Mouse (Mus musculus) heart, postnatal 0 days (tissue): ENCODE measurements around the gene Rnf185. TPM values are rescaled to one million over a fixed set of nuclear protein-coding genes. Genes with fewer than 3 reads are reported as not detected.

ENCODE experiments used
- ATAC-seq: fragments of 200-750 bp; cut with Nextera tagmentation; 2 replicates; pipeline ENCODE4 v1.8.0; 2017; ENCODE audit warnings: low read depth, moderate number of reproducible peaks, moderate library complexity; ENCODE audit not compliant: insufficient read depth
- DNase-seq: peaks from one replicate; pipeline ENCODE4 v3.0.0-alpha.2; 2016; ENCODE audit warnings: low spot score
- H3K27ac ChIP-seq: fragments of 300-500 bp; sonication (generic); 2 replicates; pipeline ENCODE4 v1.5.1; 2014; ENCODE audit warnings: low read depth, mild to moderate bottlenecking
- H3K27me3 ChIP-seq: fragments of 300-500 bp; sonication (generic); 2 replicates; pipeline ENCODE4 v1.6.1; 2014; ENCODE audit warnings: low read length, mixed read lengths; ENCODE audit not compliant: control insufficient read depth, insufficient read depth
- H3K36me3 ChIP-seq: fragments of 300-500 bp; sonication (generic); replicated peaks from 2 replicates; pipeline ENCODE4 v1.6.1; 2014; ENCODE audit warnings: low read length, mixed read lengths; ENCODE audit not compliant: control insufficient read depth, insufficient read depth
- H3K4me1 ChIP-seq: fragments of 300-500 bp; sonication (generic); 2 replicates; pipeline ENCODE4 v1.6.1; 2014; ENCODE audit warnings: antibody characterized with exemption; ENCODE audit not compliant: control insufficient read depth, insufficient read depth
- H3K4me2 ChIP-seq: fragments of 300-500 bp; sonication (generic); 2 replicates; pipeline ENCODE4 v1.6.1; 2014; ENCODE audit warnings: low read depth, mild to moderate bottlenecking, low read length, moderate library complexity
- H3K4me3 ChIP-seq: fragments of 300-500 bp; sonication (generic); 2 replicates; pipeline ENCODE4 v1.5.1; 2014; ENCODE audit warnings: low read depth, low read length
- H3K9ac ChIP-seq: fragments of 300-500 bp; sonication (generic); replicated peaks from 2 replicates; pipeline ENCODE4 v1.6.1; 2014; ENCODE audit warnings: low read depth, low read length, mixed read lengths
- H3K9me3 ChIP-seq: fragments of 300-500 bp; sonication (generic); replicated peaks from 2 replicates; pipeline ENCODE4 v1.6.1; 2016; ENCODE audit warnings: low read length; ENCODE audit not compliant: control insufficient read depth
- CTCF ChIP-seq: IDR thresholded peaks from 2 replicates; pipeline ENCODE4 v1.5.1; 2016; ENCODE audit warnings: antibody characterized with exemption, control low read depth, low read depth
- EP300 ChIP-seq: IDR thresholded peaks from 2 replicates; pipeline ENCODE4 v1.6.1; 2016; ENCODE audit warnings: antibody characterized with exemption, low read depth
- WGBS: fragments of 180-500 bp; shearing (Covaris S2); extraction: QIAGEN DNeasy Blood & Tissue Kit; methylation state at CpG from one replicate; pipeline ENCODE4 v1.1.7; 2014; 5-methylcytosine and 5-hydroxymethylcytosine counted together
- polyA plus RNA-seq: library from polyadenylated mRNA; unstranded; fragments of >200 nt; fragmentation: Nextera tagmentation; extraction: Ambion mirVana; gene quantifications from 2 replicates; pipeline ENCODE4 v1.2.1, GENCODE M21; 2015
- total RNA-seq: library from RNA; depleted of rRNA; stranded (reverse); fragments of >200 nt; gene quantifications from 2 replicates; pipeline ENCODE4 v1.2.3, GENCODE M21; 2014; ENCODE audit warnings: low replicate concordance

Gene Rnf185
- total and polyA plus RNA-seq, 2 experiments from 2014 or later: 23.6 to 41.2 TPM

- Histone ChIP-seq H3K4me3 (no peak overlapping the region), H3K27me3 (no peaks in the 10 kb centered on the region), H3K4me1 (no peaks in the 10 kb centered on the region), H3K4me2 (no peak overlapping the region), H3K27ac (no peak overlapping the region), H3K9ac (no peak overlapping the region), H3K9me3 (no peaks in the 10 kb centered on the region), H3K36me3 (no peaks in the 10 kb centered on the region)
- no peak for TF ChIP-seq EP300
- peak; percentile 94 for TF ChIP-seq CTCF
- ATAC-seq (peak; percentile 86), DNase-seq (peak; percentile 88)
- 18% methylated on average over 1 of the region's 1 CpGs for WGBS
Observed at GRCm38 (mm10) chr11:3472484-3472883, 20.3 kb upstream of the Rnf185 start.

GRCm38 (mm10) chr11:3471448-3471850 is 19.3 kb upstream of the Rnf185 start:
- no peak overlapping the region for H3K9ac ChIP-seq
- ATAC-seq: no peak
- H3K4me3 ChIP-seq: no peak overlapping the region
- H3K36me3 ChIP-seq: no peaks in the 10 kb centered on the region
- 24% methylated on average over 11 of the region's 11 CpGs for WGBS
- no peaks in the 10 kb centered on the region for H3K4me1 ChIP-seq
- no peaks in the 10 kb centered on the region for H3K27me3 ChIP-seq
- no peaks in the 10 kb centered on the region for H3K9me3 ChIP-seq
- no peak for DNase-seq
- H3K4me2 ChIP-seq: no peak overlapping the region
- H3K27ac ChIP-seq: no peak overlapping the region
- TF ChIP-seq EP300: no peak
- TF ChIP-seq CTCF: no peak

DNA sequence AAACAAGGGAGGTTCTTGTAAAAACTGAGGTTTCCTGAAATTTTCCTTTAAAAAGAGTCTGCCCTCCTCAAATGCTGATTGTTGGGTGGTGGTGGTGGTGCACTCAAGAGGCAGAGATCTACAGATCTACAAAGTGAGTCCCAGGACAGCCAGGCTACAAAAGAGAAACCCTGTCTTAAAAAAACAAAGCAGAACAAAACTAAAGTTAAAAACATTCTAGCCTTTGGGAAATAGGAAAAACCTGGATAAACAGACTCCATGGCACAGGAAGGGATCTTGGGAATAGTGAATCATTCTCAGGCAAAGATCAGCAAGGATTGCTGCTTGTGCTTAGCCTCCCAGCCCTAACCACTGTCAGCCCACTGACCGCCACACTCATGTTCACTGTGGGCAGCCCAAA is 10.7 kb upstream of the Rnf185 start:
- no peaks in the 10 kb centered on the region for H3K4me1 ChIP-seq
- no peaks in the 10 kb centered on the region for H3K27me3 ChIP-seq
- 75% methylated on average over 1 of the region's 1 CpGs for WGBS
- H3K27ac ChIP-seq: no peak overlapping the region
- H3K9ac ChIP-seq: no peak overlapping the region
- DNase-seq (no peak), ATAC-seq (no peak)
- H3K9me3 ChIP-seq: no peaks in the 10 kb centered on the region
- no peaks in the 10 kb centered on the region for H3K36me3 ChIP-seq
- H3K4me3 ChIP-seq: no peak overlapping the region
- H3K4me2 ChIP-seq: no peak overlapping the region
- TF ChIP-seq CTCF (no peak), EP300 (no peak)

DNA sequence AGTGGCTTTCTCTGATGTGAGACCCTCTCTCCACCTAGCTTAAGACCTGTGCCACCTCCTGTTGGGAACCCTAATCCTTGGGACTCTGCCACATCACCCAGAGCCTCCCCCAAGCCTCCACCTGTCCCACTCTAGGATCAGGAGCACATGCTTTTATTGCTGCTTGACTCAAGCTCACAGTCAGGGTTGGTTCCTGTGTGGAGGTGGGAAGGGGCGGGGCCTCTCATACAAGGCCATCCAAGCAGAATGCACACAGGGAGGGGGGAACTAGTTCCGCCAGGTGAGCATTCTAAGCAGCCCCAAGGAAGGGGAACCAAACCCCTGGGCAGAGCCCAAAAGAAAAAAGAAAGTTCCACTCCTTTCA is 6.9 kb upstream of the Rnf185 start:
- DNase-seq (no peak), ATAC-seq (no peak)
- Histone ChIP-seq H3K9me3 (no peaks in the 10 kb centered on the region), H3K27me3 (no peaks in the 10 kb centered on the region), H3K4me2 (no peak overlapping the region), H3K27ac (no peak overlapping the region), H3K4me3 (no peak overlapping the region), H3K4me1 (no peaks in the 10 kb centered on the region), H3K9ac (no peak overlapping the region), H3K36me3 (no peaks in the 10 kb centered on the region)
- 75% methylated on average over 2 of the region's 2 CpGs for WGBS
- TF ChIP-seq CTCF (no peak), EP300 (no peak)

DNA sequence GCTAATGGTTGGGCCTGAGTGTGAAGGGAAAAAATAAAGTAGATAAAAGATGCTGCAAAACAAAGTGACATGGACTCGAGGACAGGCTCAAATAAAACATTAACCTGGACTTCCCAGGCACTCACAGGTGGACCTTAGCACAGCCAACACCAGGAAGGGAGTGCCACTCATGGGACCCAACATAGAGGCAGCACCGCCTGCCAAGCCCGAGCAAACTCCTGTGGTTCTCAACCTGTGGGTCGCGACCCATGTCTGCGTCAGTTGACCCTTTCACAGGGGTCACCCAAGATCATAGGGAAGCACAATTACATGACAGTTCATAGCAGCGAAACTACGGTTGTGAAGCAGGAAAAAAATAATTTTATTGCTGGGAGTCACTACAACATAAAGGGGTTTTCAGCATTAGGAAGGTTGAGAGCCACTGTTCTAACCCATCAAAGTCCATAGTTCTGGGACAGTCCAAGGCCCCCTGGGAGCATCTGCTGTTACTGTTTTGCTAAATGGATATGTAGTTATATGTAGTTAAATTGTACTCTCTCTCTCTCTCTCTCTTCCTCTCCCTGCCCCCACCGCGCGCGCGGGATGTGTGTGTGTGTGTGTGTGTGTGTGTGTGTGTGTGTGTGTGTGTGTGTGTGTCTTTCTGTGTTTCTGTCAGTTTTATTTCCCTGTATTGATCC is 6.4 kb upstream of the Rnf185 start:
- ATAC-seq: no peak
- 80% methylated on average over 9 of the region's 13 CpGs for WGBS
- no peak overlapping the region for H3K27ac ChIP-seq
- H3K36me3 ChIP-seq: no peaks in the 10 kb centered on the region
- no peaks in the 10 kb centered on the region for H3K4me1 ChIP-seq
- H3K9me3 ChIP-seq: no peaks in the 10 kb centered on the region
- H3K4me2 ChIP-seq: no peak overlapping the region
- no peak overlapping the region for H3K4me3 ChIP-seq
- no peaks in the 10 kb centered on the region for H3K27me3 ChIP-seq
- no peak overlapping the region for H3K9ac ChIP-seq
- DNase-seq: no peak
- TF ChIP-seq EP300: no peak
- no peak for TF ChIP-seq CTCF

DNA sequence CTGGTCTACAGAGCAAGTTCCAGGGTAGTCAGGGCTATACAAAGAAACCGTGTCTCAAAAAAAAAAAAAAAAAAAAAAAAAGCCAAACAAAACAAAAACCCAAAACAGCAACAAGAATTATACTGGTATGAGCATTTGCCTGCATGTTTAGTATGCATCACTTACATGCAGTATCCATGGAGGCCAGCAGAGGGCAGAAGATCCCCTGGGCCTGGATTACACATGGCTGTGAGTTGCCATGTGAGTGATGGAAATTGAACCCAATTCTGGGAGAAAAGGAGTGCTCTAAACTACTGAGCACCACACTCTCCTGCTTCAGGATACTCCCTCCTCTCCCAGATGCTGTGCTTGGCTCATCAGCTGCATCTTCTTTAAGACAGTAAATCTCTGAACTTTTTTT is 4.2 kb upstream of the Rnf185 start:
- no peak overlapping the region for H3K4me2 ChIP-seq
- no peak overlapping the region for H3K9ac ChIP-seq
- no peak for DNase-seq
- H3K4me3 ChIP-seq: no peak overlapping the region
- H3K27me3 ChIP-seq: no peaks in the 10 kb centered on the region
- H3K9me3 ChIP-seq: no peaks in the 10 kb centered on the region
- no peak for ATAC-seq
- H3K36me3 ChIP-seq: no peaks in the 10 kb centered on the region
- H3K27ac ChIP-seq: no peak overlapping the region
- TF ChIP-seq EP300 (no peak), CTCF (peak; percentile 76)
- WGBS: 33% methylated on average over 1 of the region's 1 CpGs
- H3K4me1 ChIP-seq: no peaks in the 10 kb centered on the region
